Comparison of ENCODE assay signal across 8 mouse cellular contexts in genomic region chr7:144582284-144582980, GRCm38 (mm10). TPM values are rescaled to one million over a fixed set of nuclear protein-coding genes. Genes with fewer than 3 reads are reported as not detected.
DNase-seq lines count a peak whose midpoint lies in the region; ATAC-seq and TF ChIP-seq lines count a peak whose summit lies in the region.

Gene Fadd (minus strand): TSS chr7:144582463.

- H3K36me3 ChIP-seq in ES-E14 (ENCODE audit: control insufficient read depth, insufficient read depth, low read length, poor library complexity, severe bottlenecking), result peaks cover 7% of the 10 kb centered on the region; the same call in 1 of the 2 replicates
- no peaks in the 10 kb centered on the region for H3K36me3 ChIP-seq in forebrain, embryonic 16.5 days (ENCODE audit: control insufficient read depth, insufficient read depth)
- peaks cover 21% of the 10 kb centered on the region for H3K36me3 ChIP-seq in lung, embryonic 14.5 days (ENCODE audit: insufficient read depth)
- H3K36me3 ChIP-seq in thymus, adult 2 months (ENCODE audit: control insufficient read depth, insufficient read depth, low read length), result no peaks in the 10 kb centered on the region

- H3K9ac ChIP-seq in ES-E14 (ENCODE audit: insufficient read depth, low read depth, low read length, poor library complexity, severe bottlenecking), result peak within 1 kb of the TSS; percentile 93
- H3K9ac ChIP-seq in forebrain, embryonic 16.5 days (replicated peaks; ENCODE audit: low read depth, low read length), result peak within 1 kb of the TSS; percentile 70
- peak within 1 kb of the TSS; percentile 70 for H3K9ac ChIP-seq in lung, embryonic 14.5 days

- H3K27ac ChIP-seq in ES-E14 (ENCODE audit: insufficient read depth, low read depth, low read length, poor library complexity, severe bottlenecking), result peak within 1 kb of the TSS; percentile 54
- peak within 1 kb of the TSS; percentile 78 for H3K27ac ChIP-seq in forebrain, embryonic 16.5 days (ENCODE audit: low read length)
- H3K27ac ChIP-seq in layer of hippocampus, adult 2 months, result peak within 1 kb of the TSS; percentile 90
- peak within 1 kb of the TSS; percentile 92 for H3K27ac ChIP-seq in lung, embryonic 14.5 days (ENCODE audit: low read depth)
- peak within 1 kb of the TSS; percentile 57; the same call in 1 of the 2 replicates for H3K27ac ChIP-seq in olfactory bulb, adult 2 months (ENCODE audit: insufficient read depth, low read depth, low read length)
- peak within 1 kb of the TSS; percentile 73 for H3K27ac ChIP-seq in thymus, adult 2 months (ENCODE audit: control insufficient read depth, insufficient read depth, low read length)

- in situ Hi-C loops in ES-E14 (cut with MboI; ENCODE audit: low sequenced_read_pairs in 2 of 2, unreplicated experiment in 2 of 2), result loop anchor here (5.0 to 25.0 kb wide), 3 partner anchors 192 to 330 kb away; partner anchors contain the start of genes Fgf15 (in 1 of the 2) and LTO1 (in 1 of the 2)

- H3K4me2 ChIP-seq in forebrain, embryonic 16.5 days (ENCODE audit: low read length), result peak within 1 kb of the TSS; percentile 91
- peak within 1 kb of the TSS; percentile 80 for H3K4me2 ChIP-seq in lung, embryonic 14.5 days

- peak; percentile 92 for ATAC-seq in forebrain, embryonic 16.5 days
- peak; percentile 90 for ATAC-seq in lung, embryonic 14.5 days (ENCODE audit: insufficient read depth)

- DNase-seq in ES-E14 (ENCODE audit: low read depth, low spot score), result peak; percentile 82
- peak; percentile 90 for DNase-seq in cerebellum, adult 11-12 months
- peak; percentile 97 to 98 for DNase-seq in heart, postnatal 36 days
- DNase-seq in layer of hippocampus, adult 2 months (ENCODE audit: low spot score in 2 of 2), result peak; percentile 91 to 96
- peak; percentile 98 for DNase-seq in lung, embryonic 14.5 days
- DNase-seq in thymus, adult 2 months, result peak; percentile 96

- 2% methylated on average over 34 of the region's 34 CpGs for WGBS in forebrain, embryonic 16.5 days
- under 1% methylated on average over 34 of the region's 34 CpGs for WGBS in lung, embryonic 14.5 days
- under 1% methylated on average over 34 of the region's 34 CpGs for WGBS in olfactory bulb, adult 2 months
- under 1% methylated on average over 34 of the region's 34 CpGs for WGBS in thymus, adult 2 months

- no peaks in the 10 kb centered on the region for H3K9me3 ChIP-seq in ES-E14 (ENCODE audit: control insufficient read depth, insufficient read depth, low read depth, low read length)
- no peaks in the 10 kb centered on the region for H3K9me3 ChIP-seq in forebrain, embryonic 16.5 days (ENCODE audit: control insufficient read depth, low read length)
- H3K9me3 ChIP-seq in lung, embryonic 14.5 days (ENCODE audit: low read depth, low read length), result no peaks in the 10 kb centered on the region

- TF ChIP-seq POLR2A in olfactory bulb, adult 2 months (IDR thresholded peaks at IDR 0.05; ENCODE audit: insufficient read depth, low read depth, low read length), result 0 out of 2 replicates have a peak, but pooled peaks have one; percentile 43
- TF ChIP-seq POLR2A in thymus, adult 2 months (IDR thresholded peaks at IDR 0.05; ENCODE audit: control insufficient read depth, extremely low read depth, insufficient read depth, low read length, poor library complexity), result peak; percentile 42; the same call in 1 of the 2 replicates

- H3K4me1 ChIP-seq in ES-E14 (ENCODE audit: control insufficient read depth in 2 of 2, insufficient read depth in 2 of 2, low read length in 2 of 2, poor library complexity in 1 of 2), result no peaks in the 10 kb centered on the region
- peaks cover 16% of the 10 kb centered on the region for H3K4me1 ChIP-seq in forebrain, embryonic 16.5 days (replicated peaks; ENCODE audit: control insufficient read depth, insufficient read depth, low read length)
- H3K4me1 ChIP-seq in lung, embryonic 14.5 days (ENCODE audit: insufficient read depth), result no peaks in the 10 kb centered on the region
- peaks cover 15% of the 10 kb centered on the region for H3K4me1 ChIP-seq in olfactory bulb, adult 2 months (ENCODE audit: control insufficient read depth, insufficient read depth, low read length)
- H3K4me1 ChIP-seq in thymus, adult 2 months (replicated peaks; ENCODE audit: control insufficient read depth, insufficient read depth, low read length), result peaks cover 18% of the 10 kb centered on the region

- TF ChIP-seq CTCF in layer of hippocampus, adult 2 months (conservative IDR thresholded peaks at IDR 0.05), result no peak
- TF ChIP-seq CTCF in lung, embryonic 14.5 days (IDR thresholded peaks at IDR 0.05; ENCODE audit: low read depth), result no peak
- TF ChIP-seq CTCF in olfactory bulb, adult 2 months (IDR thresholded peaks at IDR 0.05; ENCODE audit: insufficient read depth, low read depth, low read length), result no peak
- 0 out of 2 replicates have a peak, but pooled peaks have one; percentile 15 for TF ChIP-seq CTCF in thymus, adult 2 months (IDR thresholded peaks at IDR 0.05; ENCODE audit: borderline replicate concordance, control insufficient read depth, extremely low read depth, insufficient read depth, low read length, poor library complexity)

- intact Hi-C loops in heart, postnatal 36 days (cut with DNase I), result loop anchor here (5.0 kb wide), 2 partner anchors 95 to 110 kb away; partner anchors contain the start of gene Cttn

- H3K27me3 ChIP-seq in forebrain, embryonic 16.5 days (replicated peaks; ENCODE audit: control insufficient read depth, insufficient read depth, low read length), result no peaks in the 10 kb centered on the region
- no peaks in the 10 kb centered on the region for H3K27me3 ChIP-seq in lung, embryonic 14.5 days (ENCODE audit: insufficient read depth, low read length)
- H3K27me3 ChIP-seq in thymus, adult 2 months (ENCODE audit: control insufficient read depth, insufficient read depth, low read length), result no peaks in the 10 kb centered on the region

- peak within 1 kb of the TSS; percentile 76 to 85 for H3K4me3 ChIP-seq in ES-E14 (ENCODE audit: insufficient read depth in 1 of 2, low read depth in 1 of 2, low read length in 2 of 2, poor library complexity in 1 of 2, severe bottlenecking in 1 of 2)
- H3K4me3 ChIP-seq in forebrain, embryonic 16.5 days (replicated peaks; ENCODE audit: low read length), result peak within 1 kb of the TSS; percentile 62
- peak within 1 kb of the TSS; percentile 88 for H3K4me3 ChIP-seq in layer of hippocampus, adult 2 months
- H3K4me3 ChIP-seq in lung, embryonic 14.5 days (ENCODE audit: low read depth, low read length), result peak within 1 kb of the TSS; percentile 81
- H3K4me3 ChIP-seq in olfactory bulb, adult 2 months (ENCODE audit: insufficient read depth, low read depth, low read length), result peak within 1 kb of the TSS; percentile 86
- H3K4me3 ChIP-seq in thymus, adult 2 months (ENCODE audit: control insufficient read depth, insufficient read depth, low read length), result peak within 1 kb of the TSS; percentile 78

TF ChIP-seq in ES-E14, 5 proteins besides CTCF, POLR2A, EP300 and RAD21:
- no peak for TF ChIP-seq ZNF384 (IDR thresholded peaks at IDR 0.05; ENCODE audit: low read depth, low read length)
- TF ChIP-seq CHD2 (IDR thresholded peaks at IDR 0.05; ENCODE audit: low read depth, low read length), result peak; percentile 99
- TF ChIP-seq ZC3H11A (IDR thresholded peaks at IDR 0.05; ENCODE audit: borderline replicate concordance, low read depth, low read length), result no peak
- no peak for TF ChIP-seq MAFK (IDR thresholded peaks at IDR 0.05; ENCODE audit: insufficient read depth, low read depth, low read length)
- peak; percentile 94 for TF ChIP-seq HCFC1 (IDR thresholded peaks at IDR 0.05; ENCODE audit: borderline replicate concordance, insufficient read depth, low read length)

RNA-seq across cellular contexts. Expression of gene Fadd, which starts in this region (rescaled TPM):
- total RNA-seq in ES-E14 (2012; rRNA removed), result 2.3 and 2.9 TPM in 2 replicates
- polyA plus RNA-seq in forebrain, embryonic 16.5 days (2015; fragmentation: Nextera tagmentation; extraction: Ambion mirVana), result 5.2 and 5.8 TPM in 2 replicates
- 1 to 10 TPM; 8.0 to 9.3 TPM for total RNA-seq in heart, postnatal 36 days (2021)
- 1 to 10 TPM; 1.9 to 2.3 TPM for total RNA-seq in layer of hippocampus, adult 2 months (2021)
- polyA plus RNA-seq in lung, embryonic 14.5 days (2014; fragmentation: Nextera tagmentation; extraction: Ambion mirVana), result 12.8 and 13.4 TPM in 2 replicates
- polyA plus RNA-seq in olfactory bulb, adult 2 months (2012; ENCODE audit: insufficient read depth, insufficient read length, low replicate concordance, missing spikeins), result not detected in 2 replicates
- 15.2 and 15.3 TPM in 2 replicates for polyA plus RNA-seq in thymus, adult 2 months (2012; rRNA removed)

Comparison
In these comparisons a context has a peak if more than half of its experiments do, and no peak if none do; other contexts are left out.
1. Peak in every context shown above with its lines: DNase-seq, ATAC-seq, H3K4me3 ChIP-seq and H3K27ac ChIP-seq.